Mouse (Mus musculus): ENCODE data around the gene Man1a2. TPM values are rescaled to one million over a fixed set of nuclear protein-coding genes. Genes with fewer than 3 reads are reported as not detected.

Gene Man1a2
- polyA plus RNA-seq, 1 experiment: 22.2 TPM

- H3K4me1 ChIP-seq (ENCODE audit: control insufficient read depth, insufficient read depth, low read length): 0 out of 2 replicates have a peak, but pooled peaks cover 3% of the 10 kb centered on the region
- no peak overlapping the region for H3K4me3 ChIP-seq (replicated peaks; ENCODE audit: insufficient read depth, low read depth, low read length)
- WGBS: 66% methylated on average over 2 of the region's 2 CpGs
- DNase-seq: no peak
- no peak for TF ChIP-seq POLR2A (IDR thresholded peaks at IDR 0.05; ENCODE audit: borderline replicate concordance, insufficient read depth, low read length)
- no peak overlapping the region for H3K27ac ChIP-seq (ENCODE audit: insufficient read depth, low read length)
- H3K27me3 ChIP-seq (ENCODE audit: control insufficient read depth, insufficient read depth, low read length): no peaks in the 10 kb centered on the region
Observed at GRCm38 (mm10) chr3:100636255-100636654, 49.0 kb downstream of the Man1a2 start.

- no peaks in the 10 kb centered on the region for H3K27me3 ChIP-seq (ENCODE audit: control insufficient read depth, insufficient read depth, low read length)
- no peak overlapping the region for H3K27ac ChIP-seq (ENCODE audit: insufficient read depth, low read length)
- no peak overlapping the region for H3K4me3 ChIP-seq (replicated peaks; ENCODE audit: insufficient read depth, low read depth, low read length)
- no peak for TF ChIP-seq CTCF (IDR thresholded peaks at IDR 0.05; ENCODE audit: borderline replicate concordance, insufficient read depth, low read depth, low read length)
- no peak for TF ChIP-seq POLR2A (IDR thresholded peaks at IDR 0.05; ENCODE audit: borderline replicate concordance, insufficient read depth, low read length)
- DNase-seq: no peak
- H3K4me1 ChIP-seq (ENCODE audit: control insufficient read depth, insufficient read depth, low read length): 0 out of 2 replicates have a peak, but pooled peaks cover 3% of the 10 kb centered on the region
- 92% methylated on average over 4 of the region's 4 CpGs for WGBS
Observed at GRCm38 (mm10) chr3:100634821-100635220, 50.5 kb downstream of the Man1a2 start.

GRCm38 (mm10) chr3:100618511-100618910, 66.8 kb downstream of the Man1a2 start:
- 28% methylated on average over 4 of the region's 4 CpGs for WGBS
- H3K27ac ChIP-seq (ENCODE audit: insufficient read depth, low read length): no peak overlapping the region
- H3K27me3 ChIP-seq (ENCODE audit: control insufficient read depth, insufficient read depth, low read length): no peaks in the 10 kb centered on the region
- H3K4me3 ChIP-seq (replicated peaks; ENCODE audit: insufficient read depth, low read depth, low read length): no peak overlapping the region
- DNase-seq: no peak
- no peaks in the 10 kb centered on the region for H3K4me1 ChIP-seq (ENCODE audit: control insufficient read depth, insufficient read depth, low read length)
- TF ChIP-seq CTCF (IDR thresholded peaks at IDR 0.05; ENCODE audit: borderline replicate concordance, insufficient read depth, low read depth, low read length): no peak
- TF ChIP-seq POLR2A (IDR thresholded peaks at IDR 0.05; ENCODE audit: borderline replicate concordance, insufficient read depth, low read length): no peak

GRCm38 (mm10) chr3:100610916-100611315, 74.4 kb downstream of the Man1a2 start:
- Histone ChIP-seq H3K4me1 (ENCODE audit: control insufficient read depth, insufficient read depth, low read length) (peaks cover 5% of the 10 kb centered on the region; the same call in 1 of the 2 replicates), H3K27ac (ENCODE audit: insufficient read depth, low read length) (no peak overlapping the region), H3K4me3 (replicated peaks; ENCODE audit: insufficient read depth, low read depth, low read length) (no peak overlapping the region), H3K27me3 (ENCODE audit: control insufficient read depth, insufficient read depth, low read length) (no peaks in the 10 kb centered on the region)
- no peak for DNase-seq
- 71% methylated on average over 1 of the region's 1 CpGs for whole genome bisulfite sequencing
- TF ChIP-seq CTCF (IDR thresholded peaks at IDR 0.05; ENCODE audit: borderline replicate concordance, insufficient read depth, low read depth, low read length) (no peak), POLR2A (IDR thresholded peaks at IDR 0.05; ENCODE audit: borderline replicate concordance, insufficient read depth, low read length) (no peak)

GRCm38 (mm10) chr3:100604539-100604938, 80.8 kb downstream of the Man1a2 start:
- Histone ChIP-seq H3K27ac (ENCODE audit: insufficient read depth, low read length) (no peak overlapping the region), H3K4me3 (replicated peaks; ENCODE audit: insufficient read depth, low read depth, low read length) (no peak overlapping the region), H3K4me1 (ENCODE audit: control insufficient read depth, insufficient read depth, low read length) (peaks cover 7% of the 10 kb centered on the region), H3K27me3 (ENCODE audit: control insufficient read depth, insufficient read depth, low read length) (no peaks in the 10 kb centered on the region)
- 96% methylated on average over 2 of the region's 2 CpGs for WGBS
- no peak for DNase-seq
- TF ChIP-seq CTCF (IDR thresholded peaks at IDR 0.05; ENCODE audit: borderline replicate concordance, insufficient read depth, low read depth, low read length) (no peak), POLR2A (IDR thresholded peaks at IDR 0.05; ENCODE audit: borderline replicate concordance, insufficient read depth, low read length) (no peak)

- 65% methylated on average over 2 of the region's 2 CpGs for WGBS
- no peaks in the 10 kb centered on the region for H3K27me3 ChIP-seq (ENCODE audit: control insufficient read depth, insufficient read depth, low read length)
- TF ChIP-seq POLR2A (IDR thresholded peaks at IDR 0.05; ENCODE audit: borderline replicate concordance, insufficient read depth, low read length) (no peak), CTCF (IDR thresholded peaks at IDR 0.05; ENCODE audit: borderline replicate concordance, insufficient read depth, low read depth, low read length) (no peak)
- DNase-seq: no peak
- no peak overlapping the region for H3K4me3 ChIP-seq (replicated peaks; ENCODE audit: insufficient read depth, low read depth, low read length)
- H3K27ac ChIP-seq (ENCODE audit: insufficient read depth, low read length): no peak overlapping the region
- H3K4me1 ChIP-seq (ENCODE audit: control insufficient read depth, insufficient read depth, low read length): no peaks in the 10 kb centered on the region
Observed at GRCm38 (mm10) chr3:100599265-100599820, 86.0 kb downstream of the Man1a2 start.

- DNase-seq: no peak
- Histone ChIP-seq H3K4me1 (ENCODE audit: control insufficient read depth, insufficient read depth, low read length) (no peaks in the 10 kb centered on the region), H3K27ac (ENCODE audit: insufficient read depth, low read length) (no peak overlapping the region), H3K27me3 (ENCODE audit: control insufficient read depth, insufficient read depth, low read length) (no peaks in the 10 kb centered on the region), H3K4me3 (replicated peaks; ENCODE audit: insufficient read depth, low read depth, low read length) (no peak overlapping the region)
- TF ChIP-seq POLR2A (IDR thresholded peaks at IDR 0.05; ENCODE audit: borderline replicate concordance, insufficient read depth, low read length) (no peak), CTCF (IDR thresholded peaks at IDR 0.05; ENCODE audit: borderline replicate concordance, insufficient read depth, low read depth, low read length) (no peak)
- WGBS: 94% methylated on average over 4 of the region's 4 CpGs
Observed at GRCm38 (mm10) chr3:100591053-100591452, 94.2 kb downstream of the Man1a2 start.

- no peak overlapping the region for H3K4me3 ChIP-seq (replicated peaks; ENCODE audit: insufficient read depth, low read depth, low read length)
- DNase-seq: no peak
- H3K27me3 ChIP-seq (ENCODE audit: control insufficient read depth, insufficient read depth, low read length): no peaks in the 10 kb centered on the region
- no peak overlapping the region for H3K27ac ChIP-seq (ENCODE audit: insufficient read depth, low read length)
- no peaks in the 10 kb centered on the region for H3K4me1 ChIP-seq (ENCODE audit: control insufficient read depth, insufficient read depth, low read length)
- TF ChIP-seq POLR2A (IDR thresholded peaks at IDR 0.05; ENCODE audit: borderline replicate concordance, insufficient read depth, low read length): no peak
- 68% methylated on average over 1 of the region's 1 CpGs for WGBS
Observed at GRCm38 (mm10) chr3:100582721-100583355, 102.5 kb downstream of the Man1a2 start.

Data from cerebellum, adult 2 months (tissue).